Mouse (Mus musculus): ENCODE results near the gene Eno4. TPM values are rescaled to one million over a fixed set of nuclear protein-coding genes. Genes with fewer than 3 reads are reported as not detected.
"Not testable (repeated sequence)": the region's sequence is repeated elsewhere in the genome, so short reads cannot be mapped to it uniquely, and the experiment has no call there.

The Eno4 gene
- total RNA-seq (2021), result under 1 TPM; 0.58 to 0.62 TPM

- DNase-seq, result peak; percentile 95
- intact Hi-C loops (cut with DNase I), result no loop called here
Measured at GRCm38 (mm10) chr19:58942841-58943828, at the start of gene Eno4, which contains the start of gene Hspa12a. TSS of gene Eno4 (plus strand) at chr19:58943425. TSS of gene Hspa12a (minus strand) at chr19:58943654.

GRCm38 (mm10) chr19:58896216-58896615 is 47.0 kb upstream of the Eno4 start:
- DNase-seq, result peak; percentile 45
- intact Hi-C loops (cut with DNase I), result no loop called here

GRCm38 (mm10) chr19:58900471-58900870 is 42.8 kb upstream of the Eno4 start:
- not testable (repeated sequence) for DNase-seq
- intact Hi-C loops (cut with DNase I), result loop anchor here (5.0 to 10.0 kb wide), 3 partner anchors 78 to 136 kb away; no protein-coding TSS in a partner anchor

GRCm38 (mm10) chr19:58903079-58903898 is 39.9 kb upstream of the Eno4 start:
- intact Hi-C loops (cut with DNase I), result loop anchor here (5.0 to 10.0 kb wide), 3 partner anchors 81 to 138 kb away; no protein-coding TSS in a partner anchor

GRCm38 (mm10) chr19:58903899-58904327 is 39.3 kb upstream of the Eno4 start:
- intact Hi-C loops (cut with DNase I), result loop anchor here (5.0 to 10.0 kb wide), 3 partner anchors 82 to 139 kb away; no protein-coding TSS in a partner anchor

More at GRCm38 (mm10) chr19:58903079-58903898, 39.9 kb upstream of the Eno4 start:
- no peak for DNase-seq

GRCm38 (mm10) chr19:58906685-58907084 is 36.5 kb upstream of the Eno4 start:
- intact Hi-C loops (cut with DNase I), result loop anchor here (10.0 kb wide), 1 partner anchor 142 kb away; no protein-coding TSS in a partner anchor
- no peak for DNase-seq

More at GRCm38 (mm10) chr19:58903899-58904327, 39.3 kb upstream of the Eno4 start:
- peak; percentile 86 for DNase-seq

GRCm38 (mm10) chr19:58908018-58908417 is 35.2 kb upstream of the Eno4 start:
- DNase-seq, result no peak
- intact Hi-C loops (cut with DNase I), result loop anchor here (10.0 kb wide), 1 partner anchor 143 kb away; no protein-coding TSS in a partner anchor

- intact Hi-C loops (cut with DNase I), result loop anchor here (5.0 kb wide), 1 partner anchor 286 kb away; no protein-coding TSS in a partner anchor
- peak; percentile 34 for DNase-seq
Measured at GRCm38 (mm10) chr19:58910941-58911368, 32.3 kb upstream of the Eno4 start.

- peak; percentile 85 for DNase-seq
- intact Hi-C loops (cut with DNase I), result loop anchor here (5.0 kb wide), 1 partner anchor 286 kb away; no protein-coding TSS in a partner anchor
Measured at GRCm38 (mm10) chr19:58911386-58911785, 31.8 kb upstream of the Eno4 start.

GRCm38 (mm10) chr19:58913301-58913700 is 29.9 kb upstream of the Eno4 start:
- peak; percentile 25 for DNase-seq
- intact Hi-C loops (cut with DNase I), result loop anchor here (5.0 kb wide), 1 partner anchor 284 kb away; no protein-coding TSS in a partner anchor

GRCm38 (mm10) chr19:58918597-58918996 is 24.6 kb upstream of the Eno4 start:
- no peak for DNase-seq
- intact Hi-C loops (cut with DNase I), result no loop called here

GRCm38 (mm10) chr19:58919148-58919547 is 24.1 kb upstream of the Eno4 start:
- no peak for DNase-seq

GRCm38 (mm10) chr19:58931081-58931800 is 12.0 kb upstream of the Eno4 start:
- no peak for DNase-seq
- intact Hi-C loops (cut with DNase I), result no loop called here

More at GRCm38 (mm10) chr19:58919148-58919547, 24.1 kb upstream of the Eno4 start:
- intact Hi-C loops (cut with DNase I), result no loop called here

- intact Hi-C loops (cut with DNase I), result no loop called here
- no peak for DNase-seq
Measured at GRCm38 (mm10) chr19:58933062-58933461, 10.2 kb upstream of the Eno4 start.

GRCm38 (mm10) chr19:58945959-58946358 is 2.7 kb downstream of the Eno4 start:
- no peak for DNase-seq
- intact Hi-C loops (cut with DNase I), result no loop called here

- intact Hi-C loops (cut with DNase I), result no loop called here
- no peak for DNase-seq
Measured at GRCm38 (mm10) chr19:58951521-58951920, 8.3 kb downstream of the Eno4 start.

GRCm38 (mm10) chr19:58952236-58952635 is 9.0 kb downstream of the Eno4 start:
- DNase-seq, result no peak
- intact Hi-C loops (cut with DNase I), result no loop called here

- intact Hi-C loops (cut with DNase I), result no loop called here
- DNase-seq, result no peak
Measured at GRCm38 (mm10) chr19:58954779-58955178, 11.6 kb downstream of the Eno4 start.

- DNase-seq, result no peak
- intact Hi-C loops (cut with DNase I), result no loop called here
Measured at GRCm38 (mm10) chr19:58963011-58963410, 19.8 kb downstream of the Eno4 start.
